ENCODE assay signal across 12 mouse cellular contexts in genomic region chr2:70337869-70338268, GRCm38 (mm10).
DNase-seq lines count a peak whose midpoint lies in the region; ATAC-seq and TF ChIP-seq lines count a peak whose summit lies in the region.
"Had no signal": no experiment of that assay in that cellular context is flagged by ENCODE, and none has a peak within 500 bp of the region (broad histone marks: within the 10 kb centered on the region; RNA-seq: fewer than 3 reads in every experiment).

No protein-coding gene starts in this region.

- H3K4me3 ChIP-seq in kidney, postnatal 0 days (replicated peaks; ENCODE audit: low read depth, low read length) = no peak overlapping the region
- no peak overlapping the region for H3K4me3 ChIP-seq in embryonic facial prominence, embryonic 13.5 days
- H3K4me3 ChIP-seq: limb, embryonic 15.5 days; midbrain, embryonic 12.5 days had no signal

- no peaks in the 10 kb centered on the region for H3K36me3 ChIP-seq in kidney, postnatal 0 days (ENCODE audit: insufficient read depth, low read length)
- H3K36me3 ChIP-seq in embryonic facial prominence, embryonic 13.5 days = no peaks in the 10 kb centered on the region
- H3K36me3 ChIP-seq: limb, embryonic 15.5 days; midbrain, embryonic 12.5 days had no signal

- no peak for TF ChIP-seq CTCF in kidney, postnatal 0 days (IDR thresholded peaks at IDR 0.05; ENCODE audit: low read depth)

- H3K27me3 ChIP-seq in kidney, postnatal 0 days (ENCODE audit: insufficient read depth, low read length) = no peaks in the 10 kb centered on the region
- H3K27me3 ChIP-seq in embryonic facial prominence, embryonic 13.5 days = 0 out of 2 replicates have a peak, but pooled peaks cover 4% of the 10 kb centered on the region

- peaks cover 15% of the 10 kb centered on the region for H3K4me1 ChIP-seq in kidney, postnatal 0 days (replicated peaks; ENCODE audit: insufficient read depth, low read length)
- H3K4me1 ChIP-seq in embryonic facial prominence, embryonic 13.5 days = peaks cover 34% of the 10 kb centered on the region

- H3K27ac ChIP-seq in kidney, postnatal 0 days = 0 out of 2 replicates have a peak overlapping the region, but pooled peaks have one; percentile 10
- H3K27ac ChIP-seq in embryonic facial prominence, embryonic 13.5 days = peak overlapping the region; percentile 29; the same call in 1 of the 2 replicates
- H3K27ac ChIP-seq: limb, embryonic 15.5 days; midbrain, embryonic 12.5 days had no signal

- H3K9me3 ChIP-seq in kidney, postnatal 0 days (replicated peaks; ENCODE audit: low read length) = no peaks in the 10 kb centered on the region
- no peaks in the 10 kb centered on the region for H3K9me3 ChIP-seq in embryonic facial prominence, embryonic 13.5 days
- H3K9me3 ChIP-seq: limb, embryonic 15.5 days; midbrain, embryonic 12.5 days had no signal

- no peak overlapping the region for H3K9ac ChIP-seq in kidney, postnatal 0 days (ENCODE audit: low read depth, low read length)
- peak overlapping the region; percentile 44; the same call in 1 of the 2 replicates for H3K9ac ChIP-seq in embryonic facial prominence, embryonic 13.5 days
- H3K9ac ChIP-seq: limb, embryonic 15.5 days; midbrain, embryonic 12.5 days had no signal

- 34% methylated on average over 9 of the region's 9 CpGs for WGBS in kidney, postnatal 0 days
- 39% methylated on average over 9 of the region's 9 CpGs for WGBS in embryonic facial prominence, embryonic 13.5 days

- peak overlapping the region; percentile 27; the same call in 1 of the 2 replicates for H3K4me2 ChIP-seq in kidney, postnatal 0 days (ENCODE audit: low read length)
- H3K4me2 ChIP-seq in embryonic facial prominence, embryonic 13.5 days = peak overlapping the region; percentile 30
- H3K4me2 ChIP-seq: midbrain, embryonic 12.5 days had no signal

- peak; percentile 54; the same call in 1 of the 2 replicates for ATAC-seq in kidney, postnatal 0 days (replicated peaks; ENCODE audit: low FRiP score, low read depth)
- no peak for ATAC-seq in embryonic facial prominence, embryonic 13.5 days (ENCODE audit: insufficient number of reproducible peaks, insufficient read depth, low FRiP score, low TSS enrichment, low read depth)

- DNase-seq in heart, adult 11 months = peak; percentile 46
- DNase-seq in heart, adult 8-10 months (ENCODE audit: low spot score) = no peak
- peak; percentile 64 for DNase-seq in kidney, postnatal 0 days (ENCODE audit: low spot score)
- DNase-seq in kidney, adult 8-10 months = no peak
- DNase-seq in lung, postnatal 36 days = peak; percentile 20
- DNase-seq in urinary bladder, postnatal 25 days (ENCODE audit: low spot score) = no peak
- no peak for DNase-seq in layer of hippocampus, postnatal 36 days
- DNase-seq: cerebellum, adult 18-20 months; thymus, postnatal 4 days had no signal

Comparison
In these comparisons a context has a peak if more than half of its experiments do, and no peak if none do; other contexts are left out.
1. DNase-seq: peak in heart, adult 11 months (single experiment), kidney, postnatal 0 days (single experiment) and lung, postnatal 36 days (single experiment); none in heart, adult 8-10 months (single experiment), kidney, adult 8-10 months (0 of 2), urinary bladder, postnatal 25 days (single experiment) and layer of hippocampus, postnatal 36 days (0 of 2).